Mouse (Mus musculus): ENCODE measurements around the gene Clcn5.

Clcn5 gene

GRCm38 (mm10) chrX:7190816-7191215 lies 128.3 kb downstream of the Clcn5 start:
- DNase-seq (ENCODE audit: low spot score), result no peak

DNA sequence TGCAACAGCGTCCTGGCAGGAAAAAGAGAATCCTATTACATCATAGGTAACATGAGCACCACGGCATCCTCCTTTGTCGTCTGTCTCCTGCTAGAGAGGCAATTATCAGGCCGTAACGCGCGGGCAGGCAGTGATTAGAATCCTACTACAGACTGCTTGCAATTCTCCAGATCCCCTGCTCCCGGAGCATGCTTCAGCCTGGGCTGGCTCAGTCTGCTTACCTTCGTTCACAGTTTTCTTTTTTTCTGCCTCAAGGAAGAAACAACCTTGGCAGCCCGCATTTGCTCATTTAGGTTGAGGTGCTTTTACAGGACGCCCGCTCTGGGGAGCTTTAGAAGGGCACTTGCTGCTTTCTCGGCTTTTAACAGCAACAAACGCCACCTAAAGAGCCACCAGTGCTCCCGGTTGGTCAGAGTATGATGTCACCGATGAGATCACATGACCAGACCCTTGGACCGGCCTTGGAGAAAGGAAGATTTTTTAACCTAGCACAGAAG lies 130.8 kb downstream of the Clcn5 start:
- peak; percentile 4 for DNase-seq (ENCODE audit: low spot score)

- DNase-seq (ENCODE audit: low spot score), result peak; percentile 4
These were observed 131.5 kb downstream of the Clcn5 start for GRCm38 (mm10) chrX:7187455-7188310.

GRCm38 (mm10) chrX:7170156-7170555 lies 149.0 kb downstream of the Clcn5 start:
- no peak for DNase-seq (ENCODE audit: low spot score)

- DNase-seq (ENCODE audit: low spot score), result no peak
These were observed 150.4 kb downstream of the Clcn5 start for GRCm38 (mm10) chrX:7168799-7169198.

- no peak for DNase-seq (ENCODE audit: low spot score)
These were observed 161.2 kb downstream of the Clcn5 start for GRCm38 (mm10) chrX:7157976-7158375.

GRCm38 (mm10) chrX:7156026-7156732 lies 163.0 kb downstream of the Clcn5 start:
- no peak for DNase-seq (ENCODE audit: low spot score)

- no peak for DNase-seq (ENCODE audit: low spot score)
These were observed 169.0 kb downstream of the Clcn5 start for GRCm38 (mm10) chrX:7150129-7150528.

DNA sequence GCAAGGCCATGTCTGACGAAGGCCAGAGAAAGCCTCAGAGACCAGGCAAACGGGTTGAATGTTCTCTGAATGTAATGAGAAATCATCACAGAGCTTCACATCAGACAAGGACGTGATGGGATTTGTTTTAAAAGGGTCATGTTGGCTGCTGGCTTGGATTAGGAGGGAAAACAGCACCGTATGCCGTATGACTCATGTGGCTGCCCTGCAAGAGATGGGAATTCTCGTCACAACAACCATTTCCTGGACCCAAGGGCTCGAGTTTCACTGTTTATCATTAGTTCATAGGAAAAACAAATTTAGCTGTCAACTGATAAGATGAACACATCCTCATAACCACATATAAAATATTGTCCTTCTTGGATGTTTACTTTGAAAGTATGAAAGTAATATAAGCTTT lies 173.0 kb downstream of the Clcn5 start:
- DNase-seq (ENCODE audit: low spot score), result no peak

DNA sequence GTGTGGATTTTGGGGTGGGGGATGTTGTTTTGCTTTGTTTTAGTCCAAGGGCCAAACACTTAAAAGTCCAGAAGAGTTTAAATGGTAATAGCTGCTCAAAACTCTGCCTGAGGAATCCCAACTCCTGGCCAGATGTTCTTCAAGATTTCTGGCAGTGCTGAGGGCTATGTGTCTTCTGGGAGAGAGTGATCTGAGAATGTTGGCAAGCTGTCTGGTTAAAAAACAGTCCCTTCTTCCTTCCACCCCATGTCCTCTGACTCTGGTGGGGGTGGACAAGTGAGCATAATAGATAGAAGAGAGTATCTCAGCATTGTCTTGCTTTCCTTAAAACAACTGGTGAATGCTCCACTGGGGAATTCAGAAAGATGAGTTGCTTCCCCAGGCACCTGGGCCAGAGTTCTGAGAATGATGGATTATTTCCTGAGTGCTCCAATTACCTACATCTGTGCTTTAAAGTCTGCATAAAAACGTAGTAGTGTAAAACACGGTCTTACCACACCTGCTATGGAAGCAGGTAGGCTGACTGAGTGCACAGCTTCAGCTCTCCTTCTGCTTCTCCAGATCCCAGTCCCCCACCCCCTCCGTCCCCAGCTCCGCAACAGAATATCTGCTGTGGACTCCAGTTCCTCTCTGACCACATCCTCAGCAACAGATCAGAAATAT lies 197.4 kb downstream of the Clcn5 start:
- no peak for DNase-seq (ENCODE audit: low spot score)

DNA sequence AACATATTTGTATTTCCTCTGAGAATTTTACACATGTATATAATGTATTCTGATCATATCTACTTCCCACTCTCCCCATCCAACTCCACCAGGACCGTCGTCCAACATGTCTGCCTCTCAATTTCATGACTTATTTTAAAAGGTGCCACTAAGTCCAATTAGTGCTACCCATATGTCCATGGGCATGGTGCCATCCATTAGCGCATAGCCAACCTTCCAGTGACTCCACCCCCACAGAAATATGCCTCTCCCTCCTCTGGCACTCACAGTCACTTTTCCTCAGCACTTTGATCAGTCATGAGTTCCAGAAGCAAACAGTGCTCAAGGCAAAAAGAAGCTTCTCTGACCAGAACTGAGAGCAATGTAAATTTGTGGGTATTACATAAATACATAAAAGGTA lies 204.3 kb downstream of the Clcn5 start:
- no peak for DNase-seq (ENCODE audit: low spot score)
